Mouse (Mus musculus): ENCODE results near the gene Tnr.

Tnr gene

GRCm38 (mm10) chr1:159878681-159879080, 355.1 kb downstream of the Tnr start:
- DNase-seq (ENCODE audit: low spot score): peak; percentile 52

GRCm38 (mm10) chr1:159879866-159880265, 356.3 kb downstream of the Tnr start:
- DNase-seq (ENCODE audit: low spot score): peak; percentile 34

- DNase-seq (ENCODE audit: low spot score): no peak
Observed at GRCm38 (mm10) chr1:159885476-159885875, 361.9 kb downstream of the Tnr start.

DNA sequence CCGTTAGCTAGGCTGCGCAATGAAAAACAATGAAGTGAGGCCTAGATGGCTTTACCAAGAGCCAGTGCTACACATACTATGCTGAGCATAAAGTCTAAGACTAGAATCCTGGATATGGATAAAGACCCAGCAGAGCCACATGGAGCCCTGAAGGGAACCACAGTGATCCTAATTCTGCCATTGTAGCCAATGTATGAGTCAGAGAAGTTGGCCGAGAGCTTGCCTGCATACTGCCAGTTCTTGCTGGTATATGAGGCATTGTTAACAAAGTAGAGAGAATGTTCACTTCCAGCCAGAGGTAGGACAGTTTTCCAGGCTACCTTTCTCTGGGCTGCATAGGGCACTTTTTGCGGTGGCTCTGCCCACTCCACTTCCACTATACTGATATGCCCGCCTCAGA, 365.0 kb downstream of the Tnr start:
- peak; percentile 71 for DNase-seq (ENCODE audit: low spot score)

DNA sequence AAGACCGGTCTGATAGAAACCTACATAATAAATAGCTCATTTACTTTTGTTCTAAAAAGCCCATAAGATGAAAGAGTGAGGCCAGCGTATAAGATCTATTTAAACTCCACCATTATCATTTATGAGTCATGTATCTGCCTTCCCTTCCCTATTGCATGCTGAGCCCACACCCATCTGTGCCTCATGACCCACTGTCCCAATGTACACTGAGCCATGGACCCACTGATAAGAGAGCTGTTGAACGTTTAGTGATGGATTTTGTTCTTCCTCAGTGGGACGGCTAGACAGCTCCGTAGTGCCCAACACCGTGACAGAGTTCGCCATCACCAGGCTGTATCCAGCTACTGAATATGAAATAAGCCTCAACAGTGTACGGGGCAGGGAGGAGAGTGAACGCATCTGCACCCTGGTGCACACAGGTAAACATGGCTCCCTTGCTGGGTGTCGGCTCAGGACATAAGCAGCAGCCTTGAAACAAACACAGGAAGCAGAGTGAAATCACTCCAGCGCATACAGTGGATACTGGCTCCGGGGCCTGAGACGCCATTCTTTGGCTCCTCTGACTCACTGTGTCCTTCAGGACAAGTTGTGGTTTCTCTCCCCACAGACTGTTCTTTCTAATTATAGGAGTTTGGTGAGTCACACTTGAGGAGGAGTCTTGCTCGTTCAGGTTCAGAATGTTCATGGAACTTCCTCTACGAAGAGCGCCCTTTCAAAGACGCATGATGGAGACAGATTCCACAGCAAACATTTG, 365.6 kb downstream of the Tnr start:
- DNase-seq (ENCODE audit: low spot score): peak; percentile 53

DNA sequence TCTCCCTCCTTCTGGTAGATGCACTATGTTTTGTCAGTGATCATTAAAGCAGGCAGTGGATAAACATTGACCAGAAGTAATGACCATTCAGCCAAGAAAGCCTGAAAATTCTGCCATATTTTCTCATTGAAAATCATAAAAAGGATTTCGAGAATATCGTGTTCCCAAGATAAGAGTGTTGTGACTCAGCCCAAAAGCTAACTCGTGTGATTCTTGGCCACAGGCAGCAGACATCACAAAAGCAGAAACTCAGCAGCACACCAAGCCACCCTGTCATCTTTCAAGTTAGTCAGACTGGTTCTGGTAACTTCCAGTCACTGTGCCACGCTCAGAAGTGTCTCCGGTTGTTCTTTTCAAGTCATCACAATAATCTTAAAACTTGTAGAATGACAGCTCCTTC, 367.0 kb downstream of the Tnr start:
- DNase-seq (ENCODE audit: low spot score): no peak

GRCm38 (mm10) chr1:159895094-159895493, 371.5 kb downstream of the Tnr start:
- DNase-seq (ENCODE audit: low spot score): no peak

DNA sequence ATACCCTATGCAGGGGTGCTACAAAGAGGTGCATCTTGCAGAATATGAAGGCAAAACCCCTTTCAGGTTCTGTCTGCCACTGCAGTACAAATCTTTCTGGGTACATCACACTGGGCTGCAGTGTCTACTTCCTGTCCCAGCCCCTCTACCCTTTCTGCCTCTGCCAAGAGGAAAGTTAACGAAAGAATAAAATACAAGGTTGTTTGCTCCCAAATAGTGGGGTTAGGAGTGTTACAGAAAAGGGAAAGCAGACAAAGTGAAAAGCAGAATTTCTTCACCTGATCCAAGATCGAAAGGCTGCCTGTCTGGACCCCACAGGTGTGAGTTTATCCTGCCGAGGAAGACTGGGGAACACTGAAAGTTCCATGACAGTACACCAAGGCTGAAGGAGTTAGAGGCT, 376.4 kb downstream of the Tnr start:
- DNase-seq (ENCODE audit: low spot score): no peak

- DNase-seq (ENCODE audit: low spot score): no peak
Observed at GRCm38 (mm10) chr1:159900639-159901038, 377.1 kb downstream of the Tnr start.

DNA sequence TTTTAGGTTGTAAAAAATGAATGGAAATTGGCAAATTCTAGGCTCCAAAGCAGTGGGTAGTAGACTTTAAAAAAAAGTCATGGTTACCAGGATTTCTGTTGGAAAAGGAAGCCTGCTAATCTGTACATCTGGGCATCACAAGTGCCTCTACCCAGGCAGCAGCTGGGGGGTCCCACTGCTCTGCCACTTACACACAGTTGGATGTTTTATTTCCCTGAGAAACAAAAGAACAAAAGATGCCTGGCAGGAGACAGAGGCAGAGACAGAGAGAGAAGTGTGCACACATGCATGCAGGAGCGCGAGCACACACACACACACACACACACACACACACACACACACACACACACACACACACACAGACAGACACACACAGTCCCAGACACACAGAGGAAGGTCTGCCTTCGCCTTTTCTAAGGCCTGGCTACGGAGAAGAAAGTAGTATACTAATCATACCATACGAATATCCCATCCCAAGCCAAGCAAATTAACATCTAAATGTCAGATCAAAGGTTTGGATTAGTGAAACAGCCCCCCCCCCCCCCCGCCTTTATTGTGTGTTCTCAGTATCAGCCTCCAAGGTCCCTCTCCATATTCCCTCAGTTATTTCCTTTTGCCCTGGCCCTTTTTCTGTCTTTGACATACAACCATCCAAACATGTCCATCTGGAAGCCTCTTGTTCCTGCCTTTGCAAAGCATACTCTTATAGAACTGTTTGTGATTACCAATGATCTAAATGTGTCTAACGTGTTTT, 378.0 kb downstream of the Tnr start:
- no peak for DNase-seq (ENCODE audit: low spot score)

GRCm38 (mm10) chr1:159902120-159902497, 378.5 kb downstream of the Tnr start:
- no peak for DNase-seq (ENCODE audit: low spot score)

DNA sequence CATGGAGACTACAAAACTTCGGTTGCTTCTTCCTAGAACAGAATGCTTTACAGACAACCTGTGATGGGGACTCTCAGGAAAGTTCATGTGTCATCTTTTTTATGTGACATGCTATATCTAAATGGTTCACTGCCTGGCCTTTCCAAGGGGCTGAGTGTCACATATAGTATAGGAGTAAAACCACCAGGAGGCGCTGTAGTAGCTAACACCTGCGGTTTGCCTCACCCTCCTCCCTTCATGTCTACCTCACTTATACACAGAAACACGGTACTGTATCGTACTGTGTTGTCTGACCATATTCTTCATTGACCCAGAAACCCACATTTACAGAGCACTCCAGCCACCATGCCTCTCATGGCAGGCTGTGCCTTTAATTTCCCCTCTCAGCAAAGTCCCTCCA, 387.4 kb downstream of the Tnr start:
- peak; percentile 47 for DNase-seq (ENCODE audit: low spot score)

DNA sequence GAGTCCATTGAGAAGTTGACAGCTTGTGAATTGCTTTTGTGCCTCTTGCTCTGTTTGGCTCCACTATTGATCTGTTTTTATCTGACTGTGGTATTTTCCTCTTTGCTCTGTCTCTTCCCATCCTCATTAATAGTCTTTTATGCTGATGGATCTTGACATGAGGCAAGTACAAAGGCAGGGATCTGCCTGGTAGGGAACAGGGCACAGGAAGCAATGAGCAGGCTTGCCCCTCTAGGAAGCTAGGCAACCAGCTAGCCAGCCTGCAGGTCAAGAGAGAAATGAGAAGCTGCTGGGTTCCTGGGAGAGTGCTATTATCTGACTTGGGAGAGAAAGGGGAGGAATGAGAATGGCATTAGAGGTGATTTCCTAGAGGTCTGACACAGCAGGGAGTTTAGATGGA, 391.2 kb downstream of the Tnr start:
- no peak for DNase-seq (ENCODE audit: low spot score)

DNA sequence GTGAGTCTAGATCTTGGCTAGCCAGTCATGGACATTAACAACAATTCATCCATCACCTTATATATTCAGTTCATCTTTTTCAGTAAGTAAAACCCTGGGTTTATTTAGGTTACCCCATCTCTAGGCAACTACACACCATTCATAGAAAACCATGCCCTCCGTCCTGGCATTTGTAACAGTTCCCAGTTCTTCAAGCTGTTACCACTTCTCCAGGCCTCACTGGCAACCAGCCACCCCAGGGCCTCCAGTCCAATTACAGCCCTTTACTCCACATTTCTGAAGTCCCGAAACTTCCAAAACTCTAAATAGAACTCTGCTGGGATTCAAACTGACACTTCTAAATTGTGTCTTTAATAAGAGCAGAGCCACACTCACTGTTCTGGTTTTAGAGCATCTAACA, 397.0 kb downstream of the Tnr start:
- DNase-seq (ENCODE audit: low spot score): peak; percentile 94

GRCm38 (mm10) chr1:159923010-159923409, 399.4 kb downstream of the Tnr start:
- DNase-seq (ENCODE audit: low spot score): peak; percentile 94

GRCm38 (mm10) chr1:159924105-159924504, 400.5 kb downstream of the Tnr start:
- peak; percentile 41 for DNase-seq (ENCODE audit: low spot score)

DNA sequence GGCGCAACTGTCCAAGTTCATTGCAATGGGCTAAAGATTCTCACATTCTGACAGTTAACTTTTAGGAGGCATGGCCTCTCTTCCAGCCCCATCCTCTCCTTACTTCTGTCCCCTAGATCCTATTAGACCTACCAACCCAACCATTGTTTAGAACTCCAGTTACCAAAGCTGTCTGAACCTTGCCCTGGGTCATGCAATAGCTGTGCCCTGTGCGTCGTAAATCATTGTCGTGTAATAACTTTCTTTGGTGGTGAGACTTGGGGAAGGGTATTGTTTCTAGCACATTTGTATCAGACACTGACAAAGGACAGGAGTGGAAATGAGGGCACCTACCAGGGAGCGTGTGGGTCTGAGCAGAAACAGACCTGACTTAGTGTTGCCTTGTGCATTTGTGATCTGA, 401.1 kb downstream of the Tnr start:
- DNase-seq (ENCODE audit: low spot score): peak; percentile 57

GRCm38 (mm10) chr1:159928681-159929335, 405.2 kb downstream of the Tnr start:
- DNase-seq (ENCODE audit: low spot score): no peak

- peak; percentile 51 for DNase-seq (ENCODE audit: low spot score)
Observed at GRCm38 (mm10) chr1:159932092-159932491, 408.5 kb downstream of the Tnr start.

- DNase-seq (ENCODE audit: low spot score): no peak
Observed at GRCm38 (mm10) chr1:159932598-159932997, 409.0 kb downstream of the Tnr start.

DNA sequence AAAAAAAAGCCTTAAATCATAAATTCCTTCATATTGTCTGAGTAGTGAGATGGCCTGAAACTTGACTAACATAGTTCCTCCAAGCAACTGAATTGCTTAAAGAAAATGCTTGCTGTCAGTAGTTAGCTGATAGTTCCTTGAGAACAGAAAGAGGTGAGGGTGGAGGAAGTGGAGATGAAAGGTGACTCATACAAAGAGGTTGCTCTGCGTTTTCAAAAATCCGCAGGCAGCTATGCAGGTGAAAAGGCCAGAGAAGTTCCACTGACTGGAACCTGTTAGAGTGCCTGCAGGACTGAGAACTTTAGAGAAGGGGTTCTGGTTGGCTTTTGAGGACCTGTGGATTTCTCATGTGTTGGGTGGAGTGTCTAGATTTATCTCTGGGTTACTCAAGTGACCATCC, 414.9 kb downstream of the Tnr start:
- no peak for DNase-seq (ENCODE audit: low spot score)

DNA sequence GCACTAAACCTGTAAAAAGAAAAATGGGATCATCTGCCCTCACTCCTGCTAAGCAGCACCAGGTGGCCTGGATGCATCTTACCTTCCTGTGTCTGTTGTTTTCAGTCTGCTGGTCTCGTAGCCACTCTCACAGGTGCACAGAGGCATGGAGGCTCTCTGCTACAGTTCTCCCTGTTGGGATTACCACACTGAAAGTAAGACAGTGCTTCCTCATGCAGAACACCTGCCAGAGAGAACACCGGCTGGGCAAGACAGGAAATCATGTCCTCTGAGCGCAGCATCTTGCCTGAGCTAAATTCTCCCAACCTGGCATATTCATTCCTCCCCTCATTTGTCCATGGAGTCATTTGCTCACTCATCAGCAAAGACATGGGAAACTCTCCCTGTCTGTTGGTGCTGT, 415.8 kb downstream of the Tnr start:
- no peak for DNase-seq (ENCODE audit: low spot score)

- DNase-seq (ENCODE audit: low spot score): no peak
Observed at GRCm38 (mm10) chr1:159953526-159953925, 430.0 kb downstream of the Tnr start.

Measured in adipocyte (in vitro differentiated cells).